Mouse (Mus musculus): ENCODE data around the gene Cyth4. TPM values are rescaled to one million over a fixed set of nuclear protein-coding genes. Genes with fewer than 3 reads are reported as not detected.

The Cyth4 gene
- polyA plus RNA-seq, 1 experiment from 2014 or later = 13.5 TPM

DNA sequence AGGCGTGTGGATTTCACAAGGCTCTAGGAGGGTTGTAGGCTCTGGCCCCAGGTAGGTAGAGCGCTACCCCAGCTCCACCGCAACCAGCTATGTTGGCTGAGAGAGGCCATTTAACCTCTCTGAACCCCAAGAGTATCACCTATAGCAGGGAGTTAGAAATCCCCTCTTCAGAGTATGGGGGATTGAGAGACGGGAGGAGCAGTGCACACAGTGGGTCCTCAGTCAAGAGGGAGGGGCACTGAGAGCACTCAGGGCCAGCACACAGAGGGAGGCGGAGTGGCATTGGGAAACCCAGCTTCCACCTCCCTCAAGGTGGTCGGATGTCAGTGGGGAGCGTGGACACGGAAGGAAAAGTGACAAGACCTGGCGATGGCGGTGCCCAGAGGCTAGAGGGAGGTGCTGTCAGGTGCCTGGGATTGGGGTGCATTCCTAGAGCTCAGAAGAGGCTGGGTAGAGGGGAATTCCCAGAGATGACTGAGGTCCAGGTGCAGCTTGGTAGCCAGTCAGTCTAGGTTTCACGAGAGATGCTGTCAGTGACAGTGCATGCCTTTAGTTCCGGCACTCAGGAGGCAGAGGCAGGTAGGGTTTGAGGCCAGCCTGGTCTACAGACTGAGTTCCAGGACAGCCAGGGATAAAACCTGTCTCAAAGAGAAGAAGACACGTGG lies 2.8 kb downstream of the Cyth4 start:
- no peaks in the 10 kb centered on the region for H3K36me3 ChIP-seq (ENCODE audit: control insufficient read depth, insufficient read depth)
- H3K4me1 ChIP-seq (ENCODE audit: control insufficient read depth, low read depth, low read length) = no peaks in the 10 kb centered on the region
- no peaks in the 10 kb centered on the region for H3K9me3 ChIP-seq (replicated peaks; ENCODE audit: control insufficient read depth, low read length)
- H3K4me2 ChIP-seq (ENCODE audit: low read depth, low read length) = no peak overlapping the region
- H3K9ac ChIP-seq (ENCODE audit: low read depth, low read length) = no peak overlapping the region
- H3K27ac ChIP-seq (ENCODE audit: low read length) = no peak overlapping the region
- ATAC-seq (ENCODE audit: low read depth) = no peak
- 63% methylated on average over 13 of the region's 13 CpGs for WGBS (ENCODE audit: insufficient replicate concordance)
- H3K27me3 ChIP-seq (ENCODE audit: control insufficient read depth, insufficient read depth, low read depth, low read length) = no peaks in the 10 kb centered on the region
- no peak overlapping the region; the same call in 1 of the 2 replicates for H3K4me3 ChIP-seq (ENCODE audit: low read depth, low read length)

DNA sequence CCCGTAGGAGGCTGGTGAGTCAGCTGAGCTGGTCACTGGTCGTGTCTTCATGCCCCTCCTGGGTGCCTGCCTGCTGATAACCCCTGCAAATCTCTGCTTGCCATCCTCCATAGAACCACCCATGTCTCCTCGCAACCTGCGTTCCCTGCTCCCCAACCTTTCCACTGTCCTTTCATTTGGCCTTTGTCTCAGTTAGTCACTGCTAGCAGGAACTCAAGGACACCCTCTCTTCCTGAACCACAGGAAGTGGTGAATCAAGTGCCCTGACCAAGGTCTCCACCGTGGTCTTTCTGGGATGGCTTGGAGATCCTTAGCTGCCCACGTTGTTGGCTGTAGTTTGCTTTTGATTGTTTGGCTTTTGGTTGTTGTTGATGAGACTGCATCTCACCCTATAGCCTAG lies 4.3 kb downstream of the Cyth4 start:
- Histone ChIP-seq H3K4me1 (ENCODE audit: control insufficient read depth, low read depth, low read length) (no peaks in the 10 kb centered on the region; the same call in 1 of the 2 replicates), H3K4me3 (ENCODE audit: low read depth, low read length) (no peak overlapping the region), H3K36me3 (ENCODE audit: control insufficient read depth, insufficient read depth) (no peaks in the 10 kb centered on the region), H3K27me3 (ENCODE audit: control insufficient read depth, insufficient read depth, low read depth, low read length) (no peaks in the 10 kb centered on the region), H3K9me3 (replicated peaks; ENCODE audit: control insufficient read depth, low read length) (no peaks in the 10 kb centered on the region), H3K9ac (ENCODE audit: low read depth, low read length) (no peak overlapping the region), H3K27ac (ENCODE audit: low read length) (no peak overlapping the region), H3K4me2 (ENCODE audit: low read depth, low read length) (no peak overlapping the region)
- WGBS (ENCODE audit: insufficient replicate concordance) = 39% methylated on average over 6 of the region's 6 CpGs
- ATAC-seq (ENCODE audit: low read depth) = no peak

DNA sequence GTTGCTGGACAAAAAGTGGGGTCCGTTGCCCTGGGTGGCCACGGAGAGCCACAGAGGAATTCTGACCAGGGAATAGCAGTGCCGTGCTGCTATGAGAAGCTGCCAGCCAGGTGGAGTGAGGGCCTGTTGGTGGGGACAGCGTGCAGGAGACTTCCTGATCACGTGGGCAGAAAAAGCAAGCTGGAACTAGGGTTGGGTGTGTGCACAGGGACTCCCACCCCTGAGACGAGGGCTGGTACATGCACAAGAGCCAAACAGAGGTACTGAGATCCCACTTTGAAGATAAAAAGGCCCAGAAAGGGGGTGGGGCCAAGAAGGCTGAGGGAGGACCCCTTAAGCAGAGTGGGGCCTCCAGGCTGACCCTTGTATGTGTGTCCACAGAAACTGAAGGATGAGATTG lies 7.4 kb downstream of the Cyth4 start:
- Histone ChIP-seq H3K9ac (ENCODE audit: low read depth, low read length) (no peak overlapping the region), H3K36me3 (ENCODE audit: control insufficient read depth, insufficient read depth) (no peaks in the 10 kb centered on the region), H3K27ac (ENCODE audit: low read length) (no peak overlapping the region), H3K4me3 (ENCODE audit: low read depth, low read length) (no peak overlapping the region), H3K27me3 (ENCODE audit: control insufficient read depth, insufficient read depth, low read depth, low read length) (no peaks in the 10 kb centered on the region), H3K4me2 (ENCODE audit: low read depth, low read length) (no peak overlapping the region), H3K4me1 (ENCODE audit: control insufficient read depth, low read depth, low read length) (no peaks in the 10 kb centered on the region; the same call in 1 of the 2 replicates), H3K9me3 (replicated peaks; ENCODE audit: control insufficient read depth, low read length) (no peaks in the 10 kb centered on the region)
- no peak for ATAC-seq (ENCODE audit: low read depth)
- 57% methylated on average over 6 of the region's 6 CpGs for WGBS (ENCODE audit: insufficient replicate concordance)

DNA sequence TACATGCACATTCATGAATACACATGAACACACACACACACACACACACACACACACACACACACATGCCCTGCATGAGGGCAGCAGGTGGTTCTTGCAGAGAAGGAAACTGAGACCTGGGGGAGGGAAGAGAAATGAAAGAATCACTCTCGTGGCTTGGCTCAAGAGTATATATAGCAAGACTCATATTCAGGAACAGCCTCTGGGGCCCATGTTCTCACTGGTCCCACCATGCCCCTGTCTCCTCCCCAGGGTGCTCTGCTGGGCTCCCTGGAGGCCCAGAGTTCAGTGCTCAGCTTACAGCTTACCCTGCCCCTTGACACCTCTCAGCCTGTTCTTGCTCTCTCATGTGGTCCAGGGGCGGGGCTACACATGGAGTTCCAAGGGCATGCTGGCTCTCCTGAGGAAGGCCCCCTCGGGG lies 8.5 kb downstream of the Cyth4 start:
- Histone ChIP-seq H3K27ac (ENCODE audit: low read length) (no peak overlapping the region), H3K27me3 (ENCODE audit: control insufficient read depth, insufficient read depth, low read depth, low read length) (no peaks in the 10 kb centered on the region), H3K4me2 (ENCODE audit: low read depth, low read length) (no peak overlapping the region), H3K4me3 (ENCODE audit: low read depth, low read length) (no peak overlapping the region), H3K36me3 (ENCODE audit: control insufficient read depth, insufficient read depth) (no peaks in the 10 kb centered on the region), H3K9ac (ENCODE audit: low read depth, low read length) (no peak overlapping the region), H3K9me3 (replicated peaks; ENCODE audit: control insufficient read depth, low read length) (no peaks in the 10 kb centered on the region), H3K4me1 (ENCODE audit: control insufficient read depth, low read depth, low read length) (no peaks in the 10 kb centered on the region; the same call in 1 of the 2 replicates)
- ATAC-seq (ENCODE audit: low read depth) = peak; percentile 35; the same call in 1 of the 2 replicates
- WGBS (ENCODE audit: insufficient replicate concordance) = 26% methylated on average over 3 of the region's 3 CpGs

DNA sequence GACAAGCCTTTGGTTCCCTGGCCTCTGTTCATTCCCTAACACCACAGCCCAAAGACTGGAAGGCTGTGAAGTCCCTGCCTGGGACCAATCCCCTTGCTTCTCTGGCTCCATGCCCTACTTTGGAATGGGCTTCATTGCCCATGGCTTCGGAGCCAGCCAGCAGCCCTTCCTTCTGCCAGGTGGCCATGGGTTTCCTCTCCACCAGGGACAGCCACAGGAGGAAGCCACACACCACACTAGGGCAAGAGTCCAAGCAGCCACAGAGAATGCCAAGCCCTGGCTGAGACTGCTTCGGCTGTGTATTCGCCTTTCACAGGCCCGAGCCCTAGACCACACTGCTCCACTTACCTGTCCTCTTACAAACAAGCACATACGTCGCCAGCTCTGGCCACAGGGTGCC lies 9.2 kb downstream of the Cyth4 start:
- Histone ChIP-seq H3K4me3 (ENCODE audit: low read depth, low read length) (no peak overlapping the region), H3K36me3 (ENCODE audit: control insufficient read depth, insufficient read depth) (no peaks in the 10 kb centered on the region), H3K4me1 (ENCODE audit: control insufficient read depth, low read depth, low read length) (no peaks in the 10 kb centered on the region; the same call in 1 of the 2 replicates), H3K4me2 (ENCODE audit: low read depth, low read length) (no peak overlapping the region), H3K27ac (ENCODE audit: low read length) (no peak overlapping the region), H3K27me3 (ENCODE audit: control insufficient read depth, insufficient read depth, low read depth, low read length) (no peaks in the 10 kb centered on the region), H3K9ac (ENCODE audit: low read depth, low read length) (no peak overlapping the region), H3K9me3 (replicated peaks; ENCODE audit: control insufficient read depth, low read length) (no peaks in the 10 kb centered on the region)
- no peak for ATAC-seq (ENCODE audit: low read depth)
- WGBS (ENCODE audit: insufficient replicate concordance) = 67% methylated on average over 6 of the region's 6 CpGs

DNA sequence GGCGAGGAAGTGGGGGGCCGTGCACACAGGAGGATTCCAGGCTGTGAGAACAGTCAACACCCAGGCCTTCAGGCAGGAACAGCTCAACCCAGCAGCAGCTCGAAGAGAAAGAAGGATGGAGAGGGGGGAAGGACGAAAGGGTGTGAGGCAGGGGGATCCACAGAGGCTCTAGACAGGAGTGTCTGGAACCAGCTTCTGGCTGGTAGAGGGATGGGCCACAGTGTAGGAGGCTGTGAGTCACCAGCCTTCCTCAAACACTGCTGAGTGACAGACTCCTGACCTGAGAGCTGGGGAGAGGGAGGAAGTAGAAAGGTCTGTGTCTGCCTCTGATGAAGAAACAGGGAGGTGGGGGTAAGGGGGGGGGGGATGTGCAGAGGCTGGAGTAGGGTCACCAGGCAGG lies 10.6 kb downstream of the Cyth4 start:
- no peaks in the 10 kb centered on the region for H3K9me3 ChIP-seq (replicated peaks; ENCODE audit: control insufficient read depth, low read length)
- H3K27ac ChIP-seq (ENCODE audit: low read length) = no peak overlapping the region
- H3K36me3 ChIP-seq (ENCODE audit: control insufficient read depth, insufficient read depth) = no peaks in the 10 kb centered on the region
- H3K4me1 ChIP-seq (ENCODE audit: control insufficient read depth, low read depth, low read length) = no peaks in the 10 kb centered on the region; the same call in 1 of the 2 replicates
- H3K27me3 ChIP-seq (ENCODE audit: control insufficient read depth, insufficient read depth, low read depth, low read length) = no peaks in the 10 kb centered on the region
- no peak overlapping the region for H3K4me2 ChIP-seq (ENCODE audit: low read depth, low read length)
- 0 out of 2 replicates have a peak, but pooled peaks have one; percentile 38 for ATAC-seq (ENCODE audit: low read depth)
- WGBS (ENCODE audit: insufficient replicate concordance) = 46% methylated on average over 4 of the region's 4 CpGs
- no peak overlapping the region for H3K9ac ChIP-seq (ENCODE audit: low read depth, low read length)
- H3K4me3 ChIP-seq (ENCODE audit: low read depth, low read length) = no peak overlapping the region

DNA sequence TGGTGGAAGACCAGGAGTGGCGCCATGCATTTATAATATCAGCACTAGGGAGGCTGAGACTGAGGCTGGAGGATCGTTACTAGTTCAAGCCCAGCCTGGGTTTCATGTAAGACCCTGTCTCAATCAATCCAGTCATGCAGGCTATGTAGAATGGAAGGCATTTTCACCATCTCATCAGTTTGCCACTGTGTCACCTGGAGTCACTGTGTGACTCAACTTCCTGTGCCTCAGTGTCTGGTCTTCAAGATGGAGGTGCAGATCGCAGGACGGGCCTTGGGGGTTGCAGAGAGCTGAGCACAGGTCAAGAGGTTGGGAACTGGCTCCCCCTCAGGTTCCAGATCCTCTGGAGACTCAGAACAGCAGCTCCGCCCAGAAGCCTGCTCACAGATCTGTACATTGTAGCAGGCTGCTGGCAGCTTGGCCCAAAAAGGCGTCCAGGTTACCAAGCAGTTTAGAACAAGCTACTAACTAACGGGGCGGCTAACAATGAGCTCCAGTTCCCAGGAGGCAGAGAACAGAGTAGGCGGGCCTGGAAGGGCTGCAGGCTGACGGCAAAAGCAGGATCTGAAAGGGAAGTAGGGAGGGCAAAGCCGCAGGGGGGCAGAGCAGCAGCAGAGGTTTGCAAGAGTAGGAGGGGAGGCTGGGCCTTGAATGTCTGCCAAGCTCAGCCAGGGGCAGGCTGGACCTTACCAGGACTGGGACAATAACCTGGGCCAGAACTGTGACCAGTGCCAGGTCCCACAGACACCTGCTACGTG lies 14.0 kb downstream of the Cyth4 start:
- no peaks in the 10 kb centered on the region for H3K9me3 ChIP-seq (replicated peaks; ENCODE audit: control insufficient read depth, low read length)
- H3K27me3 ChIP-seq (ENCODE audit: control insufficient read depth, insufficient read depth, low read depth, low read length) = no peaks in the 10 kb centered on the region
- H3K36me3 ChIP-seq (ENCODE audit: control insufficient read depth, insufficient read depth) = no peaks in the 10 kb centered on the region
- no peak overlapping the region for H3K4me2 ChIP-seq (ENCODE audit: low read depth, low read length)
- no peaks in the 10 kb centered on the region; the same call in 1 of the 2 replicates for H3K4me1 ChIP-seq (ENCODE audit: control insufficient read depth, low read depth, low read length)
- no peak overlapping the region for H3K9ac ChIP-seq (ENCODE audit: low read depth, low read length)
- H3K4me3 ChIP-seq (ENCODE audit: low read depth, low read length) = no peak overlapping the region
- no peak overlapping the region for H3K27ac ChIP-seq (ENCODE audit: low read length)
- ATAC-seq (ENCODE audit: low read depth) = no peak
- 51% methylated on average over 12 of the region's 12 CpGs for WGBS (ENCODE audit: insufficient replicate concordance)

DNA sequence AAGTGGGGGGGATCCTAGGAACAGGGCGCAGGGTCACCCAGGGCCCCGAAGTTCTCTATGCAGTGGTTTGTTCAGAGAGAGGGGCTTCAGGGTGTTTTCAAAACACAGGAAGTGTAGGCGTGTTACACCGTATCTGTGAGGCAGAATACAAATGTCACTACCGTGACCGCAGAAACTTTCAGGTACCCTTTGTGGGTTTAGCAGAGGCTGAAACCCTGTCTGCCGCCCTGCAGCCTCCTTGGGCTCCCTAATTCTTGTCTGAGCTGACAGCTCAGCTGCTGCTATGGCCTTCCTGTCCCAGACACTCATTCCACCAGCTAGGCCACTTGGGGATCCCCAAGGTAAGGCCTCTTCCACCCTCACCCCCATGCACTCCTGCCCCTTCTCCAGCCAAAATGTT lies 17.7 kb downstream of the Cyth4 start:
- 75% methylated on average over 7 of the region's 7 CpGs for WGBS (ENCODE audit: insufficient replicate concordance)
- H3K4me1 ChIP-seq (ENCODE audit: control insufficient read depth, low read depth, low read length) = no peaks in the 10 kb centered on the region; the same call in 1 of the 2 replicates
- ATAC-seq (ENCODE audit: low read depth) = no peak

DNA sequence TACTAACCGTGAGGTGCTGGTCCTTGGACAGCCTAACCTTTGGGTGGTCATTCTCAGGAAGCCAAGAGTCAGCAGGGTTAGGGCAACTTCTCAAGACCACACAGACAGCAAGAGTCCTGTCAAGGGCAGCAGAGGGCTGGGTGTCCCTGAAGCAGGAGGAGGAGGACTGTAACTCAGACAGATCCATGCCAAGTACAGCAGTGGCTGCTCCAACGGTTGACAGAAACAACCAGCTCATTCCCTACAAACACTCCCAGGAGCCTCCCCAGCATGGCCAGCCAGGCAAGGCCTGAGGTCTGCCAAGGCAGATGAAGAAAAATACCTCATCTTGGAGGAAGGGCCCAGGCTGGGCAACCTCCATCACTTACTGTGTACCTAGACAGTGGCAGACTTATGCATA lies 20.1 kb downstream of the Cyth4 start:
- Histone ChIP-seq H3K4me2 (ENCODE audit: low read depth, low read length) (no peak overlapping the region), H3K9me3 (replicated peaks; ENCODE audit: control insufficient read depth, low read length) (no peaks in the 10 kb centered on the region), H3K36me3 (ENCODE audit: control insufficient read depth, insufficient read depth) (no peaks in the 10 kb centered on the region), H3K4me1 (ENCODE audit: control insufficient read depth, low read depth, low read length) (no peaks in the 10 kb centered on the region), H3K4me3 (ENCODE audit: low read depth, low read length) (no peak overlapping the region), H3K9ac (ENCODE audit: low read depth, low read length) (no peak overlapping the region), H3K27ac (ENCODE audit: low read length) (no peak overlapping the region), H3K27me3 (ENCODE audit: control insufficient read depth, insufficient read depth, low read depth, low read length) (no peaks in the 10 kb centered on the region)
- no peak for ATAC-seq (ENCODE audit: low read depth)
- WGBS (ENCODE audit: insufficient replicate concordance) = 63% methylated on average over 2 of the region's 2 CpGs

More for the DNA sequence above, 17.7 kb downstream of the Cyth4 start:
- Histone ChIP-seq H3K4me2 (ENCODE audit: low read depth, low read length) (no peak overlapping the region), H3K9me3 (replicated peaks; ENCODE audit: control insufficient read depth, low read length) (no peaks in the 10 kb centered on the region), H3K27ac (ENCODE audit: low read length) (no peak overlapping the region), H3K27me3 (ENCODE audit: control insufficient read depth, insufficient read depth, low read depth, low read length) (no peaks in the 10 kb centered on the region), H3K9ac (ENCODE audit: low read depth, low read length) (no peak overlapping the region), H3K36me3 (ENCODE audit: control insufficient read depth, insufficient read depth) (no peaks in the 10 kb centered on the region), H3K4me3 (ENCODE audit: low read depth, low read length) (no peak overlapping the region)
